Mouse (Mus musculus) heart, embryonic 15.5 days (tissue): Measurements from ENCODE around the gene Ppp1r18. TPM values are rescaled to one million over a fixed set of nuclear protein-coding genes. Genes with fewer than 3 reads are reported as not detected.

ENCODE experiments used
- microRNA counts: library from miRNA; unstranded; fragments of <30 nt; microRNA quantifications from one replicate; lab custom pipeline; 2016
- microRNA-seq: library from miRNA; unstranded; fragments of <30 nt; microRNA quantifications from one replicate; pipeline ENCODE4, GENCODE M21; 2016
- polyA plus RNA-seq: library from polyadenylated mRNA; unstranded; fragments of >200 nt; fragmentation: Nextera tagmentation; extraction: Ambion mirVana; gene quantifications from 2 replicates; pipeline ENCODE4 v1.2.1, GENCODE M21; 2015

The Ppp1r18 gene
- polyA plus RNA-seq, 1 experiment from 2014 or later: 17.9 TPM

MicroRNA genes within 50 kb of the gene (microRNA counts, 519-probe panel; counts per million panel counts)
- microRNA mmu-miR-1894-3p (lab: Ali Mortazavi, UCI) (not detected), microRNA mmu-miR-1894-5p (lab: Ali Mortazavi, UCI) (1,853 counts per million, percentile 15 among the panel's probes with 10 or more counts)

Small RNA genes within 50 kb of the gene (microRNA-seq; reads per million reads assigned to microRNA genes)
- gene Gm28033 (1.5 reads per million), gene Mir1894 (not detected)

Other genes with a start within 250 kb of the Ppp1r18 start
- gene Gm9573, start 239.0 kb upstream of the Ppp1r18 start, polyA plus RNA-seq: not detected in 2 replicates
- 0.22 and 0.23 TPM in 2 replicates for gene Mucl3, start 221.9 kb upstream of the Ppp1r18 start, polyA plus RNA-seq
- 11.1 and 16.2 TPM in 2 replicates for gene Vars2, start 198.0 kb upstream of the Ppp1r18 start, polyA plus RNA-seq
- gene Gtf2h4, start 191.9 kb upstream of the Ppp1r18 start, polyA plus RNA-seq: 21.3 and 28.7 TPM in 2 replicates
- gene Ddr1, start 161.0 kb upstream of the Ppp1r18 start, polyA plus RNA-seq: 109 and 125 TPM in 2 replicates
- gene Ier3, start 43.9 kb upstream of the Ppp1r18 start, polyA plus RNA-seq: 49.7 and 56.5 TPM in 2 replicates
- 103 and 109 TPM in 2 replicates for gene Flot1, start 42.4 kb upstream of the Ppp1r18 start, polyA plus RNA-seq
- gene Tubb5, start 27.3 kb upstream of the Ppp1r18 start, polyA plus RNA-seq: 567 and 662 TPM in 2 replicates
- gene Mdc1, start 24.1 kb upstream of the Ppp1r18 start, polyA plus RNA-seq: 12.6 and 17.0 TPM in 2 replicates
- gene Nrm, start 4.3 kb upstream of the Ppp1r18 start, polyA plus RNA-seq: 38.7 and 46.2 TPM in 2 replicates
- 19.7 and 31.1 TPM in 2 replicates for gene Dhx16, start 14.2 kb downstream of the Ppp1r18 start, polyA plus RNA-seq
- 23.9 and 27.6 TPM in 2 replicates for gene 2310061I04Rik, start 31.8 kb downstream of the Ppp1r18 start, polyA plus RNA-seq
- gene Atat1, start 44.5 kb downstream of the Ppp1r18 start, polyA plus RNA-seq: 38.7 and 50.7 TPM in 2 replicates
- 64.2 and 69.2 TPM in 2 replicates for gene Mrps18b, start 50.8 kb downstream of the Ppp1r18 start, polyA plus RNA-seq
- gene Ppp1r10, start 50.8 kb downstream of the Ppp1r18 start, polyA plus RNA-seq: 26.5 and 28.1 TPM in 2 replicates
- gene Abcf1, start 104.2 kb downstream of the Ppp1r18 start, polyA plus RNA-seq: 57.8 and 71.3 TPM in 2 replicates
- gene Gnl1, start 114.3 kb downstream of the Ppp1r18 start, polyA plus RNA-seq: 31.4 and 37.8 TPM in 2 replicates
- gene Prr3, start 114.6 kb downstream of the Ppp1r18 start, polyA plus RNA-seq: 13.7 and 20.4 TPM in 2 replicates
- 1.3 and 2.7 TPM in 2 replicates for gene H2-T24, start 155.0 kb downstream of the Ppp1r18 start, polyA plus RNA-seq
- 4.7 and 11.6 TPM in 2 replicates for gene H2-T23, start 167.3 kb downstream of the Ppp1r18 start, polyA plus RNA-seq
- 7.0 and 12.0 TPM in 2 replicates for gene H2-T22, start 177.2 kb downstream of the Ppp1r18 start, polyA plus RNA-seq
- gene Gm6034, start 177.4 kb downstream of the Ppp1r18 start, polyA plus RNA-seq: not detected in 2 replicates
- 0.13 TPM in 1 of 2 replicates, not detected in the other for gene Gm11127, start 192.8 kb downstream of the Ppp1r18 start, polyA plus RNA-seq